Mouse (Mus musculus): ENCODE results near the gene Calm3. TPM values are rescaled to one million over a fixed set of nuclear protein-coding genes. Genes with fewer than 3 reads are reported as not detected.

The Calm3 gene
- polyA plus RNA-seq, 1 experiment from 2014 or later: 99.4 TPM

GRCm38 (mm10) chr7:16894279-16894678 is 29.6 kb downstream of the Calm3 start:
- Histone ChIP-seq H3K9me3 (no peaks in the 10 kb centered on the region), H3K27me3 (0 out of 2 replicates have a peak, but pooled peaks cover 6% of the 10 kb centered on the region), H3K9ac (no peak overlapping the region), H3K4me1 (peaks cover 57% of the 10 kb centered on the region), H3K4me2 (peak overlapping the region; percentile 43), H3K36me3 (no peaks in the 10 kb centered on the region), H3K4me3 (no peak overlapping the region; the same call in 1 of the 2 replicates), H3K27ac (no peak overlapping the region)
- ATAC-seq (ENCODE audit: insufficient number of reproducible peaks, low FRiP score, low TSS enrichment, low read depth): no peak
- 2% methylated on average over 4 of the region's 4 CpGs for WGBS

- Histone ChIP-seq H3K36me3 (0 out of 2 replicates have a peak, but pooled peaks cover 3% of the 10 kb centered on the region), H3K27ac (no peak overlapping the region), H3K4me3 (no peak overlapping the region), H3K9ac (no peak overlapping the region), H3K4me1 (peaks cover 57% of the 10 kb centered on the region), H3K27me3 (0 out of 2 replicates have a peak, but pooled peaks cover 6% of the 10 kb centered on the region), H3K4me2 (no peak overlapping the region), H3K9me3 (no peaks in the 10 kb centered on the region)
- WGBS: 15% methylated on average over 6 of the region's 6 CpGs
- no peak for ATAC-seq (ENCODE audit: insufficient number of reproducible peaks, low FRiP score, low TSS enrichment, low read depth)
Observed at GRCm38 (mm10) chr7:16893612-16894011, 30.3 kb downstream of the Calm3 start.

DNA sequence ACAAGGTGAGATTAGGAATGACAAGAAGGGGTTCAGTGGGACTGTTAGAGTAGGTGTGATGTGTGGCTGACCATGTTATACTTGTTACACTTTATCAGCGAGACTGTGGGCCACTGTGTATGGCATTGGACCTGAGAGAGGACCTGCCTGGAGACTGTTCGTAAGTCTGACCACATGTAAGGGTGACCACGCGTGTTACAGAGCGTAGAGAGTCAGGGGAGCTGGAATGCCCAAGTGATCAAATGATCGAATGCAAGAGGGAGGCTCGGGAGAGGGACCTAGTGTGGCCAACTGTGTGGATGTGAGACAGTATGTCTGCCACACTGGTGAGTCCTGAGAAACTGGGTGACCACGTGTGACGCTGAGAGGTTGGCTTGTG is 31.6 kb downstream of the Calm3 start:
- peaks cover 15% of the 10 kb centered on the region for H3K36me3 ChIP-seq
- no peaks in the 10 kb centered on the region for H3K9me3 ChIP-seq
- peak overlapping the region; percentile 43 for H3K4me3 ChIP-seq
- peak overlapping the region; percentile 67 for H3K4me2 ChIP-seq
- H3K9ac ChIP-seq: peak overlapping the region; percentile 21; the same call in 1 of the 2 replicates
- WGBS: 35% methylated on average over 9 of the region's 9 CpGs
- no peak overlapping the region for H3K27ac ChIP-seq
- ATAC-seq (ENCODE audit: insufficient number of reproducible peaks, low FRiP score, low TSS enrichment, low read depth): no peak
- H3K27me3 ChIP-seq: 0 out of 2 replicates have a peak, but pooled peaks cover 6% of the 10 kb centered on the region
- peaks cover 57% of the 10 kb centered on the region for H3K4me1 ChIP-seq

DNA sequence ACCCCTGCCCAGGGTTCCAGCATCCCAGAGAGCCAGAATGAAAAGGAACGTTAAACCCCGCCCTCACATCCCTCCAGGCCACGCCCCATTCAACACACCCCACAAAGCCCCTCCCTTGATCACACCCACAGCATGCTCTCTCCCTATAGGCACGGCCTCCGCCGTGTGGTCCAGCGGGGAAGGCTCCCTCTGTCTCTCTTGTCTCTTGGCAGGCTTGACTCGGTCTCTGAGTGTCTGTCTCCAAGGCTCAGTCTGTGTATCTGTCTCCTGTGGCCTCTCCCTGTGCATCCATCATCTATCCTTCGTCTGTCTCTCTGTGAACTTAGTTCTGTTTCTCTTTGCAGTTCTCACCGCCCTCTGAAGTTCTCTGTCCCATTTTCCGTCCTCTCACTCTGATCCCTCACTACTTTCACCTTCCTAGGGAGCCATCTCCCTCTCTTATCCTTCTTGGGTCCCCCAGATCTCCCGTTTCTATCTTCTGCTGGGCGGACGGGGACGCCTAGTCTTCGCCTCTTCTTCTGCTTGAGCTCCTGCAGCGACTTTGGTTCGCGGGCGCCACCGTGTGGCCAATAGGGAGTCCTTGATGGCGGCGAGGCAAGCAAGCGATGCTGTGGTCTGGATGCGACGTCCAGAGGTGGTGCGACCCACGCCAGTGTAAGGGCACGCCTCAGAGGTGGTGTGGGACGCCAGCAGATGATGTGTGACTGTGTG is 32.1 kb downstream of the Calm3 start, which contains the start of gene Gng8:
Gng8 (plus strand) TSS at position 146 of the 711 bp plus-strand sequence.
- Histone ChIP-seq H3K9ac (peak within 1 kb of the TSS; percentile 21; the same call in 1 of the 2 replicates), H3K27me3 (0 out of 2 replicates have a peak, but pooled peaks cover 6% of the 10 kb centered on the region), H3K9me3 (no peaks in the 10 kb centered on the region), H3K4me1 (peaks cover 57% of the 10 kb centered on the region), H3K4me2 (peak within 1 kb of the TSS; percentile 67), H3K4me3 (peak within 1 kb of the TSS; percentile 43), H3K36me3 (peaks cover 20% of the 10 kb centered on the region), H3K27ac (peak within 1 kb of the TSS; percentile 97)
- under 1% methylated on average over 30 of the region's 30 CpGs for WGBS
- ATAC-seq (ENCODE audit: insufficient number of reproducible peaks, low FRiP score, low TSS enrichment, low read depth): peak; percentile 84

GRCm38 (mm10) chr7:16890944-16891343 is 33.0 kb downstream of the Calm3 start:
- Histone ChIP-seq H3K27me3 (0 out of 2 replicates have a peak, but pooled peaks cover 6% of the 10 kb centered on the region), H3K27ac (peak overlapping the region; percentile 97), H3K4me1 (peaks cover 57% of the 10 kb centered on the region), H3K36me3 (peaks cover 29% of the 10 kb centered on the region), H3K9ac (0 out of 2 replicates have a peak overlapping the region, but pooled peaks have one; percentile 5), H3K4me3 (peak overlapping the region; percentile 43), H3K9me3 (peaks cover 3% of the 10 kb centered on the region; the same call in 1 of the 2 replicates), H3K4me2 (peak overlapping the region; percentile 67)
- under 1% methylated on average over 23 of the region's 23 CpGs for WGBS
- ATAC-seq (ENCODE audit: insufficient number of reproducible peaks, low FRiP score, low TSS enrichment, low read depth): peak; percentile 85

DNA sequence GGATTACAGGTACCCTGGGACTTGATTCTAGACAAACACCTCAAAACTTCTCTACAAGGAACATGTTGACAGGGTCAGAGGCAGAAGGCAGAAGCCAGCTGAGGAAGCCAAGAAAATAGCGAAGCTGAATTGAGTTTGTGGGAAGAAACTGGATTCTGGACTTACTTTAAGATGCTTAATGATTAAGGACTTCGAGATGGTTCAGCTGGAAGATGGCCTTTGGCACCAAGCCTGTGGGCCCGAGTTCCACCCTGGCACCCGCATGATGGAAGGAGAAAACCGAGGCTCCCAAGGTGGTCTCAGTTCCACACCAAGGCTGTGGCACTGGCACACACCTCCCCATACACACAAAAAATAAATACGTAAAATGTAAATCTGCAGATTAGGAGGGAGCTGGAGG is 33.4 kb downstream of the Calm3 start:
- Histone ChIP-seq H3K9me3 (peaks cover 7% of the 10 kb centered on the region; the same call in 1 of the 2 replicates), H3K27me3 (0 out of 2 replicates have a peak, but pooled peaks cover 6% of the 10 kb centered on the region), H3K4me3 (peak overlapping the region; percentile 43), H3K9ac (0 out of 2 replicates have a peak overlapping the region, but pooled peaks have one; percentile 5), H3K4me2 (peak overlapping the region; percentile 67), H3K36me3 (peaks cover 33% of the 10 kb centered on the region), H3K4me1 (peaks cover 56% of the 10 kb centered on the region), H3K27ac (peak overlapping the region; percentile 97)
- 14% methylated on average over 6 of the region's 6 CpGs for WGBS
- ATAC-seq (ENCODE audit: insufficient number of reproducible peaks, low FRiP score, low TSS enrichment, low read depth): 0 out of 2 replicates have a peak, but pooled peaks have one; percentile 8

DNA sequence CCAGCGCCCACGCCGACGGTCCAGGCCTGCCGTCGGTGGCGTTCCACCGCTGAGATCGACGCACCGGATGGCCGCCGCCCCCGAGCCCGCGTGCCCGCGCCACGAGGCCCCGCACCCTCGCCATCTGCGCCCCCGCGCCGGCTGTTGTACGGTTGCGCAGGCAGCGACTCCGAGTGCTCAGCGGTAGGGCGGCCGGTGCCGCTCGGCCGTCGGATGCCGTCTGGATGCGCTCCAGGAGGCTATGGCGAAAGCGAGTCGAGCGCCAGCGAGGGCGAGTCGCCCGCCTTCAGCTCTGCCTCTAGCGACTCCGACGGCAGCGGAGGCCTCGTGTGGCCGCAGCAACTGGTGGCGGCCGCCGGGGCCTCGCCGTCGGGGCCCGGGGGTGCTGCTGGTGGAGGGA is 38.0 kb downstream of the Calm3 start:
- ATAC-seq (ENCODE audit: insufficient number of reproducible peaks, low FRiP score, low TSS enrichment, low read depth): no peak
- H3K27ac ChIP-seq: no peak overlapping the region
- 62% methylated on average over 59 of the region's 59 CpGs for WGBS
- peaks cover 70% of the 10 kb centered on the region for H3K36me3 ChIP-seq
- H3K27me3 ChIP-seq: 0 out of 2 replicates have a peak, but pooled peaks cover 3% of the 10 kb centered on the region
- peak overlapping the region; percentile 32 for H3K4me3 ChIP-seq
- H3K4me2 ChIP-seq: peak overlapping the region; percentile 25; the same call in 1 of the 2 replicates
- peaks cover 20% of the 10 kb centered on the region for H3K4me1 ChIP-seq
- peaks cover 8% of the 10 kb centered on the region; the same call in 1 of the 2 replicates for H3K9me3 ChIP-seq
- H3K9ac ChIP-seq: no peak overlapping the region

GRCm38 (mm10) chr7:16885271-16885776 is 38.6 kb downstream of the Calm3 start:
- peak overlapping the region; percentile 25 for H3K4me2 ChIP-seq
- peak overlapping the region; percentile 32 for H3K4me3 ChIP-seq
- H3K27ac ChIP-seq: no peak overlapping the region
- peaks cover 20% of the 10 kb centered on the region for H3K4me1 ChIP-seq
- peaks cover 70% of the 10 kb centered on the region for H3K36me3 ChIP-seq
- H3K9me3 ChIP-seq: peaks cover 8% of the 10 kb centered on the region; the same call in 1 of the 2 replicates
- ATAC-seq (ENCODE audit: insufficient number of reproducible peaks, low FRiP score, low TSS enrichment, low read depth): no peak
- 30% methylated on average over 92 of the region's 95 CpGs for WGBS
- 0 out of 2 replicates have a peak, but pooled peaks cover 3% of the 10 kb centered on the region for H3K27me3 ChIP-seq
- H3K9ac ChIP-seq: no peak overlapping the region

GRCm38 (mm10) chr7:16884334-16884733 is 39.6 kb downstream of the Calm3 start:
- no peak overlapping the region for H3K4me2 ChIP-seq
- H3K27me3 ChIP-seq: 0 out of 2 replicates have a peak, but pooled peaks cover 3% of the 10 kb centered on the region
- H3K9ac ChIP-seq: no peak overlapping the region
- no peak for ATAC-seq (ENCODE audit: insufficient number of reproducible peaks, low FRiP score, low TSS enrichment, low read depth)
- H3K36me3 ChIP-seq: peaks cover 70% of the 10 kb centered on the region
- H3K27ac ChIP-seq: no peak overlapping the region
- WGBS: 73% methylated on average over 4 of the region's 4 CpGs
- no peak overlapping the region for H3K4me3 ChIP-seq
- peaks cover 8% of the 10 kb centered on the region; the same call in 1 of the 2 replicates for H3K9me3 ChIP-seq
- peaks cover 17% of the 10 kb centered on the region for H3K4me1 ChIP-seq

DNA sequence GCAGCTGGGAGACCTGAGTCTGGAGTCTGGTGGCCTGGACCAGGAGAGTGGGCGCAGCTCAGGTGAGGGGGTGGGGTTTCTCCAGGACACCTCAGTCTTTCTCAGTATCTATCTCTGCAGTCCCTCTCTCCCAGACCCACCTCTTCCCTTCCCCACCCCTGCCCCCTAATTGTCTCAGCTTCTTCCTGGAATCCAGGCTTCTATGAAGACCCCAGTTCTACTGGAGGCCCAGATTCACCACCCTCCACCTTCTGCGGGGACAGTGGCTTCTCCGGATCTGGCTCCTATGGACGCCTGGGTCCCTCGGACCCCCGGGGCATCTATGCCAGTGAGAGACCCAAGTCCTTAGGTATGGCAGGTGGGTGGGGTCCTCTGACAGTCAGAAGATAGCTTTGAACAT is 40.8 kb downstream of the Calm3 start:
- Histone ChIP-seq H3K9me3 (peaks cover 8% of the 10 kb centered on the region; the same call in 1 of the 2 replicates), H3K9ac (no peak overlapping the region), H3K4me3 (no peak overlapping the region), H3K4me1 (peaks cover 23% of the 10 kb centered on the region), H3K27ac (no peak overlapping the region), H3K36me3 (peaks cover 71% of the 10 kb centered on the region), H3K27me3 (0 out of 2 replicates have a peak, but pooled peaks cover 3% of the 10 kb centered on the region), H3K4me2 (no peak overlapping the region)
- WGBS: 88% methylated on average over 6 of the region's 6 CpGs
- ATAC-seq (ENCODE audit: insufficient number of reproducible peaks, low FRiP score, low TSS enrichment, low read depth): no peak

- Histone ChIP-seq H3K27ac (peak overlapping the region; percentile 77), H3K27me3 (0 out of 2 replicates have a peak, but pooled peaks cover 3% of the 10 kb centered on the region), H3K9me3 (0 out of 2 replicates have a peak, but pooled peaks cover 2% of the 10 kb centered on the region), H3K4me1 (peaks cover 32% of the 10 kb centered on the region), H3K36me3 (peaks cover 49% of the 10 kb centered on the region), H3K9ac (no peak overlapping the region), H3K4me3 (no peak overlapping the region), H3K4me2 (no peak overlapping the region)
- 25% methylated on average over 5 of the region's 5 CpGs for WGBS
- no peak for ATAC-seq (ENCODE audit: insufficient number of reproducible peaks, low FRiP score, low TSS enrichment, low read depth)
Observed at GRCm38 (mm10) chr7:16880615-16881014, 43.3 kb downstream of the Calm3 start.
